Mouse (Mus musculus): ENCODE data around the gene Cdk5r2. TPM values are rescaled to one million over a fixed set of nuclear protein-coding genes. Genes with fewer than 3 reads are reported as not detected.

Gene Cdk5r2
- polyA plus RNA-seq, 1 experiment from 2014 or later = 12.4 TPM

DNA sequence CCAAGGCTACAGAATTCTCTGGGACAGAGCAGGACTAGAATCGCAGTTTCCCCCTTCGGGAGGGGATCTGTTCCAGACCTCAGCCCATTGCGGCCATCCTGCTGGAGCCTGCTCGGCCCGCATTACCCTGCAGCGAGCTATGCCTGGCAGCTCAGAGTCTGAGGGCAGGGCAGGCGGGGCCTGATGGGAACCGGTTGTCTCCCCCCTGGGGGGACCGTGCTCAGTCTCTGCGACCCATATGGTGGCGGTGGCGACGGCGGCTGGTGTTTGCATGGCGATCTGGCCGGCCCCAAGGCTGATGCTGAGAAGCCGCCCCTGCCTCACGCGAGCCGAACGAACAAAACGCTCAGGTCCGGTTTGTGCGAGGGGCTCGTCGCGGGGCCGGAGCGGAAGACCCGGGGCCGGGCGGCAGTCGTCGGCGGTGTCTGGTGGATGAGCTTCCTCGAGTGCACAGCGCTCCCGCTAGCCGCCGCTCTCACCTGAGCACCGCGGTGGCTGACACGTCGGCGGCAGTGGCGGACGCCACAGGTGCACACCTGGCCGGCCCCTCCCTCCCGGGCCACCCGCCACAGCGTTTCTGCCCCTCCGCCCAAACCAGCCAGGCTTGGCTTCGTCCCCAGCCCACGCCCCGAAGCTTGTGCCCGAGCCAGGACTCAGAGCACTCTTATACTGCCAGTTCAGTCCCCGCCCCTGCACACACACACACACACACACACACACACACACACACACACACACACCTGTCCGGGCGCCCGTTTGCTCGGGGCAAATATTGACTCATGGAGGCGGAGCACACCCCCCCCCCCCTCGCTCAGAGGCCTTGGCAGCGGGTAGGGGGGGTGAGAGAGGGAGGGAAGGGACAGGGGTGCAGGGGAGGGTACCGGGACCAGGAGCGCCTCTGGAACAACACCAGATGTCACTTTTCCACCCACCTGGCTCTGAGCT lies 45.9 kb downstream of the Cdk5r2 start:
- no peak overlapping the region for H3K27ac ChIP-seq (replicated peaks)
- H3K36me3 ChIP-seq = no peaks in the 10 kb centered on the region
- 1% methylated on average over 65 of the region's 66 CpGs for WGBS
- H3K27me3 ChIP-seq = peaks cover 87% of the 10 kb centered on the region
- peak overlapping the region; percentile 38 for H3K4me3 ChIP-seq
- ATAC-seq (ENCODE audit: low FRiP score, low read depth) = no peak
- H3K9ac ChIP-seq = peak overlapping the region; percentile 36; the same call in 1 of the 2 replicates
- peak overlapping the region; percentile 70 for H3K4me2 ChIP-seq
- H3K9me3 ChIP-seq = no peaks in the 10 kb centered on the region
- H3K4me1 ChIP-seq (replicated peaks) = peaks cover 10% of the 10 kb centered on the region

- Histone ChIP-seq H3K9ac (no peak overlapping the region), H3K27me3 (peaks cover 76% of the 10 kb centered on the region), H3K4me1 (replicated peaks) (peaks cover 10% of the 10 kb centered on the region), H3K4me2 (no peak overlapping the region), H3K9me3 (no peaks in the 10 kb centered on the region), H3K27ac (replicated peaks) (no peak overlapping the region), H3K36me3 (no peaks in the 10 kb centered on the region), H3K4me3 (no peak overlapping the region)
- no peak for ATAC-seq (ENCODE audit: low FRiP score, low read depth)
- WGBS = 3% methylated on average over 3 of the region's 3 CpGs
These were observed 47.0 kb downstream of the Cdk5r2 start for GRCm38 (mm10) chr1:74901686-74902085.

GRCm38 (mm10) chr1:74902191-74902590 lies 47.5 kb downstream of the Cdk5r2 start:
- Histone ChIP-seq H3K4me2 (no peak overlapping the region), H3K4me3 (no peak overlapping the region), H3K9me3 (no peaks in the 10 kb centered on the region), H3K9ac (no peak overlapping the region), H3K36me3 (no peaks in the 10 kb centered on the region), H3K4me1 (replicated peaks) (peaks cover 10% of the 10 kb centered on the region), H3K27me3 (peaks cover 72% of the 10 kb centered on the region), H3K27ac (replicated peaks) (no peak overlapping the region)
- ATAC-seq (ENCODE audit: low FRiP score, low read depth) = no peak
- WGBS = 27% methylated on average over 6 of the region's 6 CpGs

MicroRNA genes within 50 kb of the gene (microRNA counts, 519-probe panel; counts per million panel counts)
- 2,114 counts per million, percentile 21 among the panel's probes with 10 or more counts for microRNA mmu-miR-375

Small RNAs within 50 kb of the gene (microRNA-seq; reads per million reads assigned to microRNA genes)
- gene Mir375 = 707 reads per million, percentile 75 among the genes with 10 or more reads in this experiment

Other genes starting within 250 kb of the Cdk5r2 start
- 8.8 and 9.5 TPM in 2 replicates for gene Ttll4, start 193.2 kb upstream of the Cdk5r2 start, polyA plus RNA-seq (2015; fragmentation: Nextera tagmentation; extraction: Ambion mirVana)
- gene Cyp27a1, start 141.4 kb upstream of the Cdk5r2 start, polyA plus RNA-seq (2015; fragmentation: Nextera tagmentation; extraction: Ambion mirVana) = 3.3 TPM in 2 replicates
- gene Prkag3, start 105.7 kb upstream of the Cdk5r2 start, polyA plus RNA-seq (2015; fragmentation: Nextera tagmentation; extraction: Ambion mirVana) = not detected in 2 replicates
- 4.7 and 7.0 TPM in 2 replicates for gene Wnt6, start 83.0 kb upstream of the Cdk5r2 start, polyA plus RNA-seq (2015; fragmentation: Nextera tagmentation; extraction: Ambion mirVana)
- 0.57 and 0.69 TPM in 2 replicates for gene Wnt10a, start 63.4 kb upstream of the Cdk5r2 start, polyA plus RNA-seq (2015; fragmentation: Nextera tagmentation; extraction: Ambion mirVana)
- 3.5 and 5.0 TPM in 2 replicates for gene Fev, start 30.5 kb downstream of the Cdk5r2 start, polyA plus RNA-seq (2015; fragmentation: Nextera tagmentation; extraction: Ambion mirVana)
- gene Cryba2, start 38.2 kb downstream of the Cdk5r2 start, polyA plus RNA-seq (2015; fragmentation: Nextera tagmentation; extraction: Ambion mirVana) = 1.8 and 2.9 TPM in 2 replicates
- 0.83 and 1.2 TPM in 2 replicates for gene Cfap65, start 80.7 kb downstream of the Cdk5r2 start, polyA plus RNA-seq (2015; fragmentation: Nextera tagmentation; extraction: Ambion mirVana)
- gene Ihh, start 96.7 kb downstream of the Cdk5r2 start, polyA plus RNA-seq (2015; fragmentation: Nextera tagmentation; extraction: Ambion mirVana) = 0.16 and 0.26 TPM in 2 replicates